In the genomic region with DNA sequence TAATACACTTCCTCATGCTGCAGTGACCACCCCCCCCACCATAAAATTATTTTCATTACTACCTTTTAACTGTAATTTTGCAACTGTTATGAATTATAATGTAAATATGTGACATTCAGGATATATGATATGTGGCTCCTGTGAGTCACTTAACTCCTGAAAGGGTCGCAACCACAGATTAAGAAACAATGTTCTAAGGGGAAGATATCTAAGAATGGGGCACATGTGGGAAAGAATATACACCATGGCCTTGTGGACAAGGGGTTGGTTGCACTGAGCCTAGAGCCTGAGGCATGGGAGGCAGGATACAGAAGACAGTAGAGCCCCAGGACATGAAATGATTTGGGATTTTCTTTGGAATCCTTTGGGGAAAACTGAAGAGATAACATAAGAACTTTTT, we compare ENCODE assay signal across 33 mouse cellular contexts. TPM values are rescaled to one million over a fixed set of nuclear protein-coding genes. Genes with fewer than 3 reads are reported as not detected.
"Had no signal": no experiment of that assay in that cellular context is flagged by ENCODE, and none has a peak within 500 bp of the region (broad histone marks: within the 10 kb centered on the region; RNA-seq: fewer than 3 reads in every experiment).

No protein-coding gene starts in this region.

- H3K36me3 ChIP-seq: limb, embryonic 10.5 days; limb, embryonic 12.5 days; limb, embryonic 13.5 days; limb, embryonic 15.5 days; liver, embryonic 12.5 days; liver, embryonic 13.5 days; liver, embryonic 15.5 days; lung, embryonic 15.5 days; midbrain, embryonic 10.5 days; midbrain, embryonic 12.5 days; midbrain, embryonic 13.5 days; midbrain, embryonic 15.5 days; neural tube, embryonic 12.5 days; neural tube, embryonic 13.5 days had no signal

- H3K4me1 ChIP-seq: limb, embryonic 10.5 days; limb, embryonic 12.5 days; limb, embryonic 13.5 days; liver, embryonic 15.5 days; midbrain, embryonic 12.5 days; midbrain, embryonic 13.5 days; midbrain, embryonic 15.5 days; neural tube, embryonic 12.5 days; neural tube, embryonic 13.5 days had no signal

- H3K9me3 ChIP-seq: limb, embryonic 10.5 days; limb, embryonic 12.5 days; limb, embryonic 13.5 days; limb, embryonic 15.5 days; liver, embryonic 12.5 days; liver, embryonic 13.5 days; liver, embryonic 15.5 days; lung, embryonic 15.5 days; megakaryocyte, embryonic 14.5 days; midbrain, embryonic 10.5 days; midbrain, embryonic 12.5 days; midbrain, embryonic 13.5 days; midbrain, embryonic 15.5 days; neural tube, embryonic 12.5 days; neural tube, embryonic 13.5 days had no signal

- H3K9ac ChIP-seq: limb, embryonic 12.5 days; limb, embryonic 13.5 days; limb, embryonic 15.5 days; liver, embryonic 12.5 days; liver, embryonic 13.5 days; liver, embryonic 14.5 days; liver, embryonic 15.5 days; liver, postnatal 0 days; lung, embryonic 14.5 days; lung, embryonic 15.5 days; midbrain, embryonic 12.5 days; midbrain, embryonic 13.5 days; midbrain, embryonic 15.5 days; neural tube, embryonic 12.5 days; neural tube, embryonic 13.5 days had no signal

- H3K4me3 ChIP-seq: limb, embryonic 10.5 days; limb, embryonic 12.5 days; limb, embryonic 13.5 days; limb, embryonic 15.5 days; liver, embryonic 12.5 days; liver, embryonic 13.5 days; liver, embryonic 15.5 days; lung, embryonic 15.5 days; megakaryocyte, embryonic 14.5 days; midbrain, embryonic 10.5 days; midbrain, embryonic 12.5 days; midbrain, embryonic 13.5 days; midbrain, embryonic 15.5 days; myocyte; neural tube, embryonic 12.5 days; neural tube, embryonic 13.5 days had no signal

- H3K27ac ChIP-seq: limb, embryonic 10.5 days; limb, embryonic 12.5 days; limb, embryonic 13.5 days; limb, embryonic 15.5 days; liver, embryonic 12.5 days; liver, embryonic 13.5 days; liver, embryonic 14.5 days; liver, embryonic 15.5 days; lung, embryonic 15.5 days; macrophage; midbrain, embryonic 10.5 days; midbrain, embryonic 12.5 days; midbrain, embryonic 13.5 days; midbrain, embryonic 15.5 days; neural tube, embryonic 12.5 days; neural tube, embryonic 13.5 days had no signal

- H3K27me3 ChIP-seq: limb, embryonic 13.5 days; limb, embryonic 15.5 days; liver, embryonic 12.5 days; liver, embryonic 13.5 days; liver, embryonic 15.5 days; lung, embryonic 15.5 days; midbrain, embryonic 12.5 days; midbrain, embryonic 13.5 days; midbrain, embryonic 15.5 days; neural tube, embryonic 12.5 days; neural tube, embryonic 13.5 days had no signal

- DNase-seq: left cerebral cortex, postnatal 4 days; liver; liver, embryonic 13.5 days; liver, postnatal 0 days; lung, adult 18-20 months; lung, adult 2 months; lung, embryonic 14.5 days; lung, postnatal 10 days; midbrain, embryonic 14.5 days had no signal

- H3K4me2 ChIP-seq: limb, embryonic 12.5 days; limb, embryonic 13.5 days; limb, embryonic 15.5 days; liver, embryonic 11.5 days; liver, embryonic 12.5 days; liver, embryonic 13.5 days; liver, embryonic 15.5 days; lung, embryonic 14.5 days; lung, embryonic 15.5 days; midbrain, embryonic 11.5 days; midbrain, embryonic 12.5 days; midbrain, embryonic 13.5 days; midbrain, embryonic 15.5 days; neural tube, embryonic 12.5 days; neural tube, embryonic 13.5 days had no signal

- ATAC-seq: liver, embryonic 12.5 days; lung, postnatal 0 days; midbrain, embryonic 13.5 days; midbrain, embryonic 15.5 days; midbrain, embryonic 16.5 days had no signal

RNA-seq across cellular contexts. Expression of gene Sstr4, which starts 50.5 kb away (rescaled TPM):
- total RNA-seq: liver, adult 2 months; megakaryocyte-erythroid progenitor cell, adult 5-6 weeks had no signal
- polyA plus RNA-seq: liver, adult 2 months; liver, embryonic 13.5 days; liver, embryonic 14.5 days; liver, embryonic 15.5 days; liver, embryonic 16.5 days; liver, postnatal 0 days; macrophage; myocyte had no signal
